Mouse (Mus musculus): ENCODE data around the gene Gopc. TPM values are rescaled to one million over a fixed set of nuclear protein-coding genes. Genes with fewer than 3 reads are reported as not detected.

Gene Gopc
- total RNA-seq (2021), result 1 to 10 TPM; 7.6 to 9.3 TPM
- long read RNA-seq, experiment 1, full-length matches to known transcripts, result 12 of 18 reads
- long read RNA-seq, experiment 1, partial matches to known transcripts, result 1 of 18 reads
- long read RNA-seq, experiment 1, other reads (novel, unspliced or antisense), result 5 of 18 reads
- long read RNA-seq, experiment 2, full-length matches to known transcripts, result 18 of 19 reads
- long read RNA-seq, experiment 2, partial matches to known transcripts, result 0 of 19 reads
- long read RNA-seq, experiment 2, other reads (novel, unspliced or antisense), result 1 of 19 reads

DNA sequence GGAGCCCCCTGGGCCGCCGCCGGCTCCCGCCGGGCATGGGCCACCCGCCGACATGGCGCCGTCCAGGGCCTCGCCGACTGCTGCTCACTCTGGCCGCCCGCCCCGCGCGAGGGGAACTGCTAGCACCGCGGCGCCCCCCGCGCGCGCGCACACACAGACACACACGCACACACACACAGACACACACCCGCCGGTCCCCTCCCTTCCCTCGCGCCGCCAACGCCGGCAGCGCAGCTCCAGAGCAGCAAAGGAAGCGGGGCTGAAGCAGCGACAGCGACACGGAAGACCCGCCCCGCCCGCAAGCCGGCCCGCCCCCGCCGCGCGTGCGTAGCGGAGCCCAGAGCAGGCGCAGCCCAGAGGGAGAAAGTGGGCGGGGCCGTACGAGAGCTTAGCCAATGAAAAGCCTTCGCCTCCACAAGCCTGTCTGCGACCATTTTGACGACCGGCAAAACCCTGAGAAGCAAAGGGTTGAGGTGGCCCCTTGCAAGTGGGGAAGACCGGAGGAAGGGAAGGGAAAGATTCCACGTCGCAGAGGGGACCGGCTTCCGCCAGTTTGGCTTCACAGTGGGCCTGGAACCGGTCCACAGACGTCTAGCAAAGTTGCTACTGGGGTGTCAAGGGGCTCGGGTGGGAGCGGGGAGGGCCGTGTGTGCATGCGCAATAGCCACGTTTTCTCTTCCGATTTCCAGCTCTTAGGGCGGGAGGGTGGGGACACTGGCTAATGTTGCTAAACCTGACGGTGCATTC lies at the start of gene Gopc:
TSS of gene Gopc (minus strand) at position 280 of the 747 bp plus-strand sequence.
- peak within 1 kb of the TSS; percentile 99 for H3K4me3 ChIP-seq
- intact Hi-C loops (cut with DNase I), result loop anchor here (2.0 to 10.0 kb wide), 3 partner anchors 35 to 787 kb away; partner anchors contain the start of genes Dcbld1, Fam162b and Nus1
- DNase-seq, result peak; percentile 99
- TF ChIP-seq CTCF (IDR thresholded peaks at IDR 0.05), result no peak
- peak within 1 kb of the TSS; percentile 96 for H3K27ac ChIP-seq

DNA sequence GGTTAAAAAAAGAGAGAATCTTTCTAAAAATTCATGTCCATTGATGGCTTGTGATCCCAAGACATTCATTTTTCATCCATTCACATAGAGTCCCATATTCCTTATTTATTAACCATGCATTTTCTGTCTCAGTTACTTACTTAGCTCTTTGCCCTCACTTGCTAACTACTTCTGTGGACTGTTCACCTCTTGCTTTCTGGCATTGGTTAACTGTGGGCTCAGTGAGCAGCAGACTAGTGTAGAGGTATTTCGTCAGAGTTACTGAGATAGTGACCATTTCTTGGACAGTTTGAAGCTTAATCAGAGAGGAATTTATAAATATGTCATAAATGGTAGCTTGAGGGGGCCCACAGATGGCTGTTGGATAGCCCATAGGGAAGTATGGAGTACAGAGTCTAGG lies 49.0 kb upstream of the Gopc start:
- no peak for DNase-seq

DNA sequence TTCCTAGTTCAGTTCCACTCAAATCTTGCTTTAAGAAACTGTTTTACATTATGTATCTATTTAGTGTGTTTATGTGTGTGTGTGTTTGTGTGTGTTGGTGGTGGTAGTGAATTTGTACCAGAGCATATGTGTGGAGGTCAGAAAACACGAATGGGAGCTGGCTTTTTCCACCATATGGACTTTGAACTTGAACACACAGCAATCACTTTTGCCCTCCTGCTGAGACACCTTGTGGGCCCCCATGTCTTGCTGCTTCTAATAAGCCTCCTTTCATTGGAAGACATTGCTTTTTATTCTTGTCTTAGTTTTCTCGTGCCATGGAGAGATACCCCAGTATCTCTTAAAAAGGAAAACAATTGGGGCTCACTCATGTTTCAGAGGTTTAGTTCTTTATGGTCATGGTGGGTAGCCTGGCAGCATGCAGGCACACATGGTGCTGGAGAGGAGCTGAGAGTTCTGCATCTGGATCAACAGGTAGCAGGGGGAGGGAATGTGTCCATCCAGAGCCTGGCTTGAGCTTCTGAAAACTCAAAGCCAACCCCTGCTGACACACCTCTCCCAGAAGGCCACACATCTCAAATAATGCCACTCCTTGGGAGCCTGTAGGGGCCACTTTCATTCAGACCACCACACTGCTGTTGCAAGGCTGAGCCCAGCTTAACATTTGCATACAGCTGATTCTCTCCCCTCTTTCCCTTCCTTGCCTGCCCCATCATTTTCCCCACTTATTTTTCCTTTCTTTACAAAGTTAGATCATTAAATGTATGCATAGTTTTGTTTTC lies 45.9 kb upstream of the Gopc start:
- DNase-seq, result no peak
- Histone ChIP-seq H3K27ac (no peak overlapping the region), H3K4me3 (no peak overlapping the region)
- no peak for TF ChIP-seq CTCF (IDR thresholded peaks at IDR 0.05)
- intact Hi-C loops (cut with DNase I), result no loop called here

More for the DNA sequence above, 49.0 kb upstream of the Gopc start:
- H3K4me3 ChIP-seq, result no peak overlapping the region
- intact Hi-C loops (cut with DNase I), result no loop called here
- TF ChIP-seq CTCF (IDR thresholded peaks at IDR 0.05), result no peak
- no peak overlapping the region for H3K27ac ChIP-seq

DNA sequence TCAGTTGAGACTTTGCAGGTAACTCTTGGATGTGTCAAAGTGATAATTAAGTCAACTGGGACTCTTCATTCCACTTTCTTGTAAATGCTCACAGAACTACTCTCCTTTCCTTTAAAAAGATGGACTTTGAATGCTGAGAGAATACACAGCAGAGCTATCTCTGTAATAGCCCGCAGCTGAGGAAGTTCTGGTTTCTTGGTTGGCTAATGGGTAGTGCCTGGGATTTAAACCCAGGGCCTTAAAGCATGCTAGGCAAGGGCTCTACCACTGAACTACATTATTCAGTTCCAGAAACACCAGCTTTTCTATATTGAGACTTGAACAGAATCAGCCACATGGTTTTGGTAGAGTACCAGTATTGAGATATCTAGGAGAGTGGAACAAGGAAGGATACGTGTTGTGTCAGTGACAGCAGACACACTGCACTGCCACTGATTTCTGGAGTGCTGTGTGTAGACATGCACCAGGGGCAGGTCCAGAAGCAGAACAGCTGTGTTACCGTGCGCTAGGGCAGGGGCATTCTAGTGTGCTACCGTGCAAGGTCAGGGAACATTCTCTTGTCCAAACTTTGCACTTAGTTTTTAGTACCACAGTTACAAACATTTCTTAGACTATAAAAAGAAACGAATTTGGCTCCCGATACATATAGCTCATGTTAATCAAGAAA lies 44.5 kb upstream of the Gopc start:
- intact Hi-C loops (cut with DNase I), result no loop called here
- DNase-seq, result no peak
- TF ChIP-seq CTCF (IDR thresholded peaks at IDR 0.05), result no peak
- Histone ChIP-seq H3K27ac (no peak overlapping the region), H3K4me3 (no peak overlapping the region)

DNA sequence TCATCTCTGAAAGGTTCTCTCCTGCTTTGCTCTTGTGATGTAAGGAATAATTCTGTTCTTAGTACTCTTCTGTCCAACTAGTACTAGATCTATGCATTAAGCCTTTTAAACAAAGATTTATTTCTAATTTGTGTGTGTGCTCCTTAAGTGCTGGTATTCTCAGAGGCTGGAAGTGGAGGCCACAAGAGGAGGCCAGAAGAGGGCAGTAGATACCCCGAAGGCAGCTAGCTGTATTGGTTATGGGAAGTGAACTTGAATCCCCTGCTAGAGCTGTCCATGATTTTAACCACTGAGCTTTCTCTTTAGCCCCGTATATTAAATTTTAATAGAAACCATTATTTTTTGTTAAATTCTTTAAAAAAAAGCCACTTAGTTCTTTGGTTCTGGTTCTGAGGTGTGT lies 41.2 kb upstream of the Gopc start:
- intact Hi-C loops (cut with DNase I), result no loop called here
- TF ChIP-seq CTCF (IDR thresholded peaks at IDR 0.05), result peak; percentile 49
- DNase-seq, result no peak
- Histone ChIP-seq H3K27ac (no peak overlapping the region), H3K4me3 (no peak overlapping the region)

DNA sequence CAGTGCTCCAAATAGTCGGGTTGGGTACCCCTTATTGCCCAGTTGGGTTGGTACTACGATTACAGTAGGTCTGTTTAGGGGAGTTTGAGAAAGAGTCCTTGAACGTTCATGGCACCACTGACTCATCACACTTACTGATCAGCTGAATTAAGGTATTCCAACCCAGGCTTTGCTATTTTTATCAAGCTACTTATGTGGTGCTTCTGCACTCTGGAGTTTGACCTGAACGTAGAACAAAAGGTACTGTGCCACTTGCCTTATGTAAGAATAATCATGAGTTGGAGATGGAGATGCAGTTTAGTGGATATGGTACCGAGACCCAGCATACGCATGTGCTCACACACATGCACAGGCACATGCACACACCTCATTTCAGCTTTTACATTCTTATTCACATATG lies 39.8 kb upstream of the Gopc start:
- intact Hi-C loops (cut with DNase I), result no loop called here
- no peak overlapping the region for H3K4me3 ChIP-seq
- no peak for DNase-seq
- no peak for TF ChIP-seq CTCF (IDR thresholded peaks at IDR 0.05)
- H3K27ac ChIP-seq, result no peak overlapping the region

DNA sequence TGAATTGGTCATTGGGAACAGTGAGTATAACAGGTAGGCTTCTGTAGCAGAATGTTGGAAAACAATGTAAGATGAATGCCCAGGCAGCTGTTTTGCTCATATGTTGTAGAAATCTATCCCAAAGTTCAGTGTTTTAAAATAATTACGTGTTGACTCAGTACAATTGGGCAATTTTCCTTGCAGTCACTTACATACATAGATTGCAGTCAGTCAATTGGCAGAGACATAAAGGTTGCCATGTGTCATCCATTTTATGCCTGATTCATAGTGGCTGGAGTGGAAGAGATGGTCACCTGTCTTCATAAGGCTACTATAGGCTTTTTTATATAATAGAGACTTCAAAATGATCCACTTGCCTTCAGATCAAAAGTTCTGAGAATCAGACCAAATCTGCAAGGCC lies 38.6 kb upstream of the Gopc start:
- Histone ChIP-seq H3K4me3 (0 out of 2 replicates have a peak overlapping the region, but pooled peaks have one; percentile 5), H3K27ac (no peak overlapping the region)
- intact Hi-C loops (cut with DNase I), result no loop called here
- no peak for TF ChIP-seq CTCF (IDR thresholded peaks at IDR 0.05)
- DNase-seq, result no peak

DNA sequence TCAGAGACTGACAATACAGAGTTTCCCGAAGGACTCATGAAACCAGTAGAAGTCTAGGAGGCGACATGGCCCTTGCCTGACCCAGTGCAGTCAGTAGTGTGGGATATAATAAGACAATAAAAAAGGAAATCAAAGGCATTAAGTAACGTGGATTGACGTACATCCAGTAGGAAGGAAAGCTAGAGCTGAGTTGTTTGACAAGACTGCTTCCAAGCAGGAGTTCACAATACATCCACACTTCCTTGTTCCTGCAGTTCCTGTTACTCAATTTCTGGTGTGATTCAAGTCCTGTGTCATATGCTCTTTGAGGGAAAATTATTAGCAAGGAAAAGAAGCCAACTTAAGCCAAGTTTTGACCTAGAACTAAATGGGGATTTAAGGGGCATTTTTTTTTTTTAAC lies 37.5 kb upstream of the Gopc start:
- Histone ChIP-seq H3K4me3 (peak overlapping the region; percentile 99), H3K27ac (peak overlapping the region; percentile 100)
- DNase-seq, result no peak
- intact Hi-C loops (cut with DNase I), result loop anchor here (10.0 kb wide), 1 partner anchor 185 kb away; the partner anchor contains the start of gene Dcbld1
- no peak for TF ChIP-seq CTCF (IDR thresholded peaks at IDR 0.05)

DNA sequence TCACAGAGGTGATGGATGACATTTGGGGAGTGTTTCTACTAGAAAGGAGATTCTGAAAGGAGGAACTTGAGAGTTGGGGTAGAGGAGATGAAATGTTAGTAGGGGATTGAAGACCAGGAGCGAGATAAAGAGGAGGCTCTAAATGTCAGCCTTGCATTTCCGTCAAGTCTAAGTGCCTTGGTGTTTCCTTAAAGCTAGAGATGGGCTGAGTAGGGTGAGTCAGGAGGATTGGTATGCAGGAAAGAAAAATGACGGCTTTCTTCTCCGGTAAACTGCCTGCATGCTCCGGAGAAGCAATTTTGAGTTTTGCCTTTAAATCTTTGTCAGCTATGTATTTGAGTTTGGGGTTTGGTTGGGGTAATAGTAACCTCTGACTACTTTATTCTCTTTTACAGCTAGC lies 37.0 kb upstream of the Gopc start:
- no peak for TF ChIP-seq CTCF (IDR thresholded peaks at IDR 0.05)
- Histone ChIP-seq H3K27ac (peak overlapping the region; percentile 100), H3K4me3 (peak overlapping the region; percentile 99)
- DNase-seq, result no peak
- intact Hi-C loops (cut with DNase I), result loop anchor here (10.0 kb wide), 1 partner anchor 184 kb away; the partner anchor contains the start of gene Dcbld1

DNA sequence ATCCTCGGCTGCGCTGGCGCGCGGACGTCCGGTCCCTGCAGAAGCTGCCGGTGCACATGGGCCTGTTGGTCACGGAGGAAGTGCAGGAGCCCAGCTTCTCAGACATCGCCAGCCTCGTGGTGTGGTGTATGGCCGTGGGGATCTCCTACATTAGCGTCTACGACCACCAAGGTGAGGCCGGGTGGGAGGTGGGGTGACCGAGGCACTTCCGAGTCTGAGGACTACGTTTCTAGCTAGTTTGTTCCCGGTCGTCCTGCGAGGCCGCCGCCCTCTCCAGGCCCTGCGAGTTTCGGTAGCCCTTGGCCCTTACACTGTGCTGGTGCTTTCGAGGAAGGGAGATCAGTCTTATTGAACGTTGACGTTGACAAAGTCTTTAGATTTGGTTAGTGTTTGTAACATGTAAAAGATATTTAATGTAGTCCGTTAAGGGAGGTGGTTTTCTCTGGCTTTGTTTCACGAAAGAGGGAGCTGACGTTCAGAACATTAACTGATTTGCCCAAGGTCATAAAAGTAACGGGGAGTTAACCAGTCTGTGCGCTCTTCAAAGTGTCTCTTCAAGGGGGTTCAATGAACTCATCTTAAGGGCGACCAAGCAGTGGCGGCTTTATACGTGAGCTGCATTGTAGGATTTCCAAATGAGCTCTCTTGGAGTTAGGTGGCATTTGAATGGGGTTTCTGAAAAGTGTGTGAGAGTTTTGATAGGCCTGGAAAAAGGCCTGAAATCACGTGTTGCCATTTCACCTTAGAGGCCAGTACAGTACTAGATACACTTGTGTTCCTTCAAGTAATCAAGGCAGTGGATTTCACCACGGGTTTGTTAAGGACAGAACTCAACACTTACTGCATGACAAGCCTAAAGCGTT lies 36.3 kb upstream of the Gopc start:
- no peak for TF ChIP-seq CTCF (IDR thresholded peaks at IDR 0.05)
- H3K4me3 ChIP-seq, result peak overlapping the region; percentile 99
- H3K27ac ChIP-seq, result peak overlapping the region; percentile 100
- intact Hi-C loops (cut with DNase I), result loop anchor here (2.0 to 10.0 kb wide), 2 partner anchors 35 to 183 kb away; partner anchors contain the start of genes Dcbld1 and Gopc
- no peak for DNase-seq

DNA sequence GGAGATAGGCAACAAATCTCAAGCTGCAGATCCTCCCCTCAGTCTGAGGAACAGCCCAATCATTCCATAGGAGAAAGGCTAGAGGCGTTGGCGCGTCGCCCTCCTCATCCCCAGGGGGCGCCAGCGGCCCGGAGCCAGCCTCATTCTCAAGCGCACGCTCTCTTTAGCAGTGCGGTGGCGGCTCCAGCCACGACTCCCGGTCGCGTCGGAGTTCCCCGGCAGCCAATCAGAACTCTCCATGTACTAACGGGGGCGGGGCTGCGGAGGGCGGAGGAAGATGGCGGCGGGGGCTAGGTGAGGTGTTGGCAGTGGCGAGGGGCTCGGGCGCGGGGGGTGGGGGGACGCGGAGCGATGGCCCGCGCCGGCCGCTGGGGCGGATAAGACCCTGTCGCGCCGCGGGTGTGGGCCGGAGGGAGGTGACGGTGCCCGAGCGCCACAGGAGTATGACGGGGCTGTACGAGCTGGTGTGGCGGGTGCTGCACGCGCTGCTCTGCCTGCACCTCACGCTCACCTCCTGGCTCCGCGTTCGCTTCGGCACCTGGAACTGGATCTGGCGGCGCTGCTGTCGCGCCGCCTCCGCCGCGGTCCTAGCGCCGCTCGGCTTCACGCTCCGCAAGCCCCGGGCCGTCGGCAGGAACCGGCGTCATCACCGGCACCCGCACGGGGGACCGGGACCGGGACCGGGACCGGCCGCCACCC lies 35.5 kb upstream of the Gopc start, which contains the start of gene Nus1:
TSS of gene Nus1 (plus strand) at position 249 of the 699 bp plus-strand sequence.
- DNase-seq, result peak; percentile 98
- Histone ChIP-seq H3K4me3 (peak within 1 kb of the TSS; percentile 99), H3K27ac (peak within 1 kb of the TSS; percentile 100)
- TF ChIP-seq CTCF (IDR thresholded peaks at IDR 0.05), result peak; percentile 93
- intact Hi-C loops (cut with DNase I), result loop anchor here (2.0 to 10.0 kb wide), 2 partner anchors 35 to 183 kb away; partner anchors contain the start of genes Dcbld1 and Gopc
